Mouse (Mus musculus) gastrocnemius, postnatal 36 days (tissue): Measurements from ENCODE around the gene Gm3573. TPM values are rescaled to one million over a fixed set of nuclear protein-coding genes. Genes with fewer than 3 reads are reported as not detected.
A peak's percentile ranks its signal among the peaks of the same experiment; 100 is the strongest.
"Not testable (repeated sequence)": the region's sequence is repeated elsewhere in the genome, so short reads cannot be mapped to it uniquely, and the experiment has no call there.

ENCODE experiments used
- DNase-seq, 2 experiments: peaks; one replicate each; pipeline ENCODE4 v3.0.0; 2022
- intact Hi-C: fragments of 180-260 bp; cut with DNase I; formaldehyde crosslinking; loops from one replicate; pipeline ENCODE4 v1.15.1; 2025
- long read RNA-seq, 2 experiments: library from polyadenylated mRNA; stranded (forward); transcript quantifications; one replicate each; pipeline ENCODE4 v2.0.0; 2021
- total RNA-seq, 2 experiments: library from RNA; stranded (reverse); gene quantifications; 2 replicates each; pipeline ENCODE4 v1.2.3; 2021

Gene Gm3573
- not detected for total RNA-seq
- long read RNA-seq, experiment 1: 0 reads
- long read RNA-seq, experiment 2: 0 reads

DNA sequence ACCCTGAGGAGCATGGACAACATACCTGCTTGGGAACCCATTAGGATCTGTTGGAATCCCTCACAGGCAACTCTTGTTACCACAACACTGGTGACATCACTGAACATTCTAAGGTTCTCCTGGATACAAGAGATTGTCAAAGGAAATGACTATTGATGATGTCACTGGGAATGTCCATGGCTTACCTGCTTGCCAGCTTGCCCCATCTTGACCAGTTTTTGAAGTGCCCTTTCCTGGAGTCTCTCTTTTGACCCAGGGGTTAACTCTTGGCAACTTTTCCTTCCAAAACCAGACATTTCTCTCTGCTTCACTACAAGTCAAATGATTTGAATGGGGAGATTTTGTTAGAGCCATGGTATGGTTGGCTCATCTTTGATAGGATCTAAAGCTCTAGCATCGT lies at the start of gene Gm3573:
Gene Gm3573, minus strand, starts transcription at position 101 of the 400 bp plus-strand sequence.
- DNase-seq, intact Hi-C loops: not testable (repeated sequence)

GRCm38 (mm10) chr14:42216766-42217537 lies 26.4 kb upstream of the Gm3573 start:
- intact Hi-C loops: not testable (repeated sequence)
- peak in 1 of 2 experiments; percentile 3 for DNase-seq

GRCm38 (mm10) chr14:42183936-42184335 lies 6.7 kb downstream of the Gm3573 start:
- intact Hi-C loops: not testable (repeated sequence)
- DNase-seq: peak; percentile 3 to 13

DNA sequence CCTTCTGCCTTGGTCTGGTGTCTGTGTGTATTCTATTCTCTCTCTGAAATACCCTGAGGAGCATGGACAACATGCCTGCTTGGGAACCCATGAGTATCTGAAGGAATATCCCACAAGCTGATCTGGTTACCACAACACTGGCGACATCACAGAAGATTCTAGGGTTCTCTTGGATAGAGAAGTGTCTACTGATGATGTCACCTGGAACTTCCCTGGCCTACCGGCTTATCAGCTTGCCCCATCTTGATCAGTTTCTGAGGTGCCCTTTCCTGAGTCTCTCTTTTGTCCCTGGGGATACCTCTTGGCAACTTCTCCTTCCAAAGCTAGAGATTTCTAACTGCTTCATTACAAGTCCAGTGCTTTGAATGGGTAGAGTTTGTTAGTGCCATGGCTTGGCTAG lies 28.1 kb downstream of the Gm3573 start, which contains the start of gene Gm17027:
Gene Gm17027, minus strand, starts transcription at position 101 of the 400 bp plus-strand sequence.
- DNase-seq, intact Hi-C loops: not testable (repeated sequence)

Other genes starting within 250 kb of the Gm3573 start
- gene 1700024B05Rik, start 246.8 kb downstream of the Gm3573 start, total RNA-seq: not detected
- not detected for gene Gm6401, start 222.9 kb downstream of the Gm3573 start, total RNA-seq
- not detected for gene Gm3543, start 207.5 kb downstream of the Gm3573 start, total RNA-seq
- gene Gm7951, start 73.4 kb downstream of the Gm3573 start, total RNA-seq: not detected
- gene Gm17027, start 28.2 kb downstream of the Gm3573 start, total RNA-seq: not detected
- not detected for gene Gm17026, start 69.3 kb upstream of the Gm3573 start, total RNA-seq
- not detected for gene Gm9611, start 106.6 kb upstream of the Gm3573 start, total RNA-seq
- gene Gm7995, start 119.4 kb upstream of the Gm3573 start, total RNA-seq: not detected
- not detected for gene Gm8005, start 248.9 kb upstream of the Gm3573 start, total RNA-seq